In the genomic region with DNA sequence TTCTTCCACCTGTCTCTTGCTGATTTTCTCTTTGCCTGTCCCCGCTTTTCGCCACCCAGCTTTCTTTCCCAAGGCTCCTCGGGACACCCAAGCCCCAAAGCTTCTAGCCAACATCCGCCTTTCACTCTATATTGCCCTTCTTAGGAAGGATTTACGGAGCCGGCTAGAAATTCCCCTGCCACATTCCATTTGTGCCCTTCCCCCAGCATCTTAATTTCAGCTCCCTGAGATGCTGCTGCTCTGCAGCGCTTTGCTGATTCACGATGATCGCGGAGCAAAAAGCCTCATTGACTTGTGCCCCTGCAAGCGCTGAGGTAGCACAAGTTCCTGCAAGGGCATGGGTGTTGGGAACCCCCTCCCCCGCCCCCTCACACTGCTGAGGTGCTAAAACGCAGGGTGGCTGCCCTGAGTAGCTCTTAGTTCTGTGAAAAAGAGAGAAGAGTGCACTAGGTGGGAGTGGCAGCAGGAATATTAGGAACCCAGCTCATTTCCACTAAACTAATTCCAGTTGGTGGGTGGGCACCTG, we compare ENCODE assay signal across 10 mouse cellular contexts. TPM values are rescaled to one million over a fixed set of nuclear protein-coding genes. Genes with fewer than 3 reads are reported as not detected.
A peak's percentile ranks its signal among the peaks of the same experiment; 100 is the strongest.
DNase-seq lines count a peak whose midpoint lies in the region; ATAC-seq and TF ChIP-seq lines count a peak whose summit lies in the region.
"Had no signal": no experiment of that assay in that cellular context is flagged by ENCODE, and none has a peak within 500 bp of the region (broad histone marks: within the 10 kb centered on the region; RNA-seq: fewer than 3 reads in every experiment).

No protein-coding gene starts in this region.

- no peaks in the 10 kb centered on the region for H3K79me2 ChIP-seq in myocyte (ENCODE audit: control insufficient read depth, insufficient read depth)

- H3K4me3 ChIP-seq in heart, embryonic 14.5 days (ENCODE audit: control insufficient read depth in 1 of 2, insufficient read depth in 1 of 2, low read depth in 1 of 2, low read length in 2 of 2), result no peak overlapping the region
- H3K4me3 ChIP-seq in forebrain, embryonic 15.5 days, result peak overlapping the region; percentile 18; the same call in 1 of the 2 replicates
- no peak overlapping the region for H3K4me3 ChIP-seq in myocyte
- H3K4me3 ChIP-seq: embryonic facial prominence, embryonic 15.5 days had no signal

- no peak for TF ChIP-seq POLR2A in brain, embryonic 14.5 days (IDR thresholded peaks at IDR 0.05; ENCODE audit: borderline replicate concordance, extremely low read depth, insufficient read depth, insufficient read length, poor library complexity, severe bottlenecking)
- TF ChIP-seq POLR2A in myocyte (IDR thresholded peaks at IDR 0.05; ENCODE audit: insufficient read length, low read depth), result no peak

- no peak overlapping the region for H3ac ChIP-seq in myocyte (ENCODE audit: control insufficient read depth, insufficient read length)

- H3K4me1 ChIP-seq in heart, embryonic 14.5 days (ENCODE audit: control insufficient read depth in 2 of 2, insufficient read depth in 2 of 2, low read length in 2 of 2), result no peaks in the 10 kb centered on the region; a peak in 1 of 4 replicates
- 0 out of 2 replicates have a peak, but pooled peaks cover 6% of the 10 kb centered on the region for H3K4me1 ChIP-seq in forebrain, embryonic 15.5 days

- WGBS in heart, embryonic 14.5 days, result 9% methylated on average over 13 of the region's 13 CpGs
- WGBS in forebrain, embryonic 15.5 days, result 15% methylated on average over 13 of the region's 13 CpGs

- H3K27me3 ChIP-seq in heart, embryonic 14.5 days (ENCODE audit: control insufficient read depth, insufficient read depth, low read length), result peaks cover 32% of the 10 kb centered on the region; the same call in 1 of the 2 replicates
- 0 out of 2 replicates have a peak, but pooled peaks cover 7% of the 10 kb centered on the region for H3K27me3 ChIP-seq in forebrain, embryonic 15.5 days
- H3K27me3 ChIP-seq in myocyte (ENCODE audit: control insufficient read depth, insufficient read depth, insufficient read length), result peaks cover 8% of the 10 kb centered on the region

- no peak overlapping the region for H3K27ac ChIP-seq in heart, embryonic 14.5 days (replicated peaks in 1 of 2; ENCODE audit: control insufficient read depth in 1 of 2, insufficient read depth in 1 of 2, low read depth in 2 of 2, low read length in 2 of 2)
- no peak overlapping the region for H3K27ac ChIP-seq in forebrain, embryonic 15.5 days (replicated peaks)
- H3K27ac ChIP-seq: embryonic facial prominence, embryonic 15.5 days had no signal

- no peaks in the 10 kb centered on the region for H3K9me3 ChIP-seq in heart, embryonic 14.5 days (ENCODE audit: control insufficient read depth, low read length)
- H3K9me3 ChIP-seq in forebrain, embryonic 15.5 days, result no peaks in the 10 kb centered on the region
- H3K9me3 ChIP-seq: embryonic facial prominence, embryonic 15.5 days had no signal

- no peak for DNase-seq in heart, adult 9 months (ENCODE audit: low spot score in 2 of 2)
- peak; percentile 49 for DNase-seq in brain, embryonic 14.5 days (ENCODE audit: low read depth)
- DNase-seq in adrenal gland, postnatal 14 days, result no peak
- no peak for DNase-seq in thymus, postnatal 4 days
- no peak for DNase-seq in layer of hippocampus, adult 18-20 months (ENCODE audit: low spot score in 2 of 2)

- H3K9ac ChIP-seq in heart, embryonic 14.5 days (ENCODE audit: low read length), result no peak overlapping the region
- no peak overlapping the region for H3K9ac ChIP-seq in forebrain, embryonic 15.5 days (replicated peaks)
- H3K9ac ChIP-seq: embryonic facial prominence, embryonic 15.5 days had no signal

- H3K4me2 ChIP-seq in heart, embryonic 14.5 days (ENCODE audit: low read length), result peak overlapping the region; percentile 42
- peak overlapping the region; percentile 28 for H3K4me2 ChIP-seq in forebrain, embryonic 15.5 days (replicated peaks)
- peak overlapping the region; percentile 24 for H3K4me2 ChIP-seq in myocyte (ENCODE audit: low read depth)

- no peaks in the 10 kb centered on the region for H3K36me3 ChIP-seq in heart, embryonic 14.5 days (ENCODE audit: control insufficient read depth, insufficient read depth, low read length)
- H3K36me3 ChIP-seq in forebrain, embryonic 15.5 days, result no peaks in the 10 kb centered on the region
- no peaks in the 10 kb centered on the region for H3K36me3 ChIP-seq in myocyte (ENCODE audit: control insufficient read depth, insufficient read depth)
- H3K36me3 ChIP-seq: embryonic facial prominence, embryonic 15.5 days had no signal

- ATAC-seq in heart, embryonic 14.5 days (ENCODE audit: insufficient number of reproducible peaks, insufficient read depth, low FRiP score, low read depth), result no peak
- no peak for ATAC-seq in forebrain, embryonic 15.5 days (replicated peaks)

- TF ChIP-seq CTCF in brain, embryonic 14.5 days (IDR thresholded peaks at IDR 0.05; ENCODE audit: borderline replicate concordance, extremely low read depth, insufficient read depth, insufficient read length), result no peak

TF ChIP-seq in myocyte, 11 proteins besides CTCF, POLR2A, EP300 and RAD21:
- TF ChIP-seq MYOD1 (IDR thresholded peaks at IDR 0.05; ENCODE audit: control insufficient read depth in 1 of 3, insufficient read length in 2 of 3, low read depth in 2 of 3) (no peak), USF1 (IDR thresholded peaks at IDR 0.05; ENCODE audit: low read depth) (no peak), MYOG (IDR thresholded peaks at IDR 0.05; ENCODE audit: control insufficient read depth in 1 of 3, insufficient read depth in 1 of 3, insufficient read length in 2 of 3, low read depth in 2 of 3) (no peak), TCF12 (IDR thresholded peaks at IDR 0.05; ENCODE audit: insufficient read depth, poor library complexity, severe bottlenecking) (no peak), MAX (IDR thresholded peaks at IDR 0.05; ENCODE audit: low read depth) (no peak), TCF3 (IDR thresholded peaks at IDR 0.05; ENCODE audit: insufficient read length, low read depth) (no peak), POLR2AphosphoS2 (IDR thresholded peaks at IDR 0.05; ENCODE audit: insufficient read length, low read depth) (no peak), E2F4 (IDR thresholded peaks at IDR 0.05; ENCODE audit: insufficient read depth) (no peak), SRF (IDR thresholded peaks at IDR 0.05; ENCODE audit: control insufficient read depth, insufficient read length, low read depth) (no peak), CEBPB (IDR thresholded peaks at IDR 0.05; ENCODE audit: insufficient read depth, poor library complexity, severe bottlenecking) (no peak), REST (IDR thresholded peaks at IDR 0.05; ENCODE audit: insufficient read depth, insufficient read length) (no peak)
TF ChIP-seq in myocyte: peak in this region for 0.

RNA-seq across cellular contexts. Expression of a gene that starts 1.2 kb away (rescaled TPM):
- not detected in 2 replicates for polyA plus RNA-seq in heart, embryonic 14.5 days (2014; fragmentation: Nextera tagmentation; extraction: Ambion mirVana)
- not detected in 2 replicates for polyA plus RNA-seq in brain, embryonic 14.5 days (2012; rRNA removed)
- polyA plus RNA-seq in forebrain, embryonic 15.5 days (2015; fragmentation: Nextera tagmentation; extraction: Ambion mirVana), result not detected in 2 replicates
- polyA plus RNA-seq in myocyte (2012; fragmentation: generic; extraction: Trizol), result not detected
- not detected in 2 replicates for total RNA-seq in adrenal gland, postnatal 14 days (2021)
- total RNA-seq in layer of hippocampus, adult 18-20 months (2021), result not detected
- polyA plus RNA-seq: embryonic facial prominence, embryonic 15.5 days; small intestine, adult 2 months had no signal

RNA-seq across cellular contexts. Expression of a gene that starts 2.1 kb away (rescaled TPM):
- polyA plus RNA-seq in heart, embryonic 14.5 days (2014; fragmentation: Nextera tagmentation; extraction: Ambion mirVana), result 0.32 and 0.39 TPM in 2 replicates
- polyA plus RNA-seq in brain, embryonic 14.5 days (2012; rRNA removed), result 2.1 and 6.6 TPM in 2 replicates
- polyA plus RNA-seq in forebrain, embryonic 15.5 days (2015; fragmentation: Nextera tagmentation; extraction: Ambion mirVana), result 2.7 and 2.9 TPM in 2 replicates
- polyA plus RNA-seq in myocyte (2012; fragmentation: generic; extraction: Trizol), result 0.08 TPM
- total RNA-seq in adrenal gland, postnatal 14 days (2021), result 0.15 and 0.68 TPM in 2 replicates
- 1 to 10 TPM; 5.1 to 7.8 TPM for total RNA-seq in layer of hippocampus, adult 18-20 months (2021)
- polyA plus RNA-seq: small intestine, adult 2 months had no signal
